Mouse (Mus musculus) liver, postnatal 0 days (tissue): ENCODE results near the gene Iqcf1.

Experiments used
- CTCF ChIP-seq: sonication (generic); IDR thresholded peaks from 2 replicates; pipeline ENCODE4 v1.5.1; 2016; ENCODE audit warnings: antibody characterized with exemption, low read depth
- EP300 ChIP-seq: IDR thresholded peaks from 2 replicates; pipeline ENCODE4 v1.6.1; 2016; ENCODE audit warnings: antibody characterized with exemption, low read depth, mild to moderate bottlenecking

DNA sequence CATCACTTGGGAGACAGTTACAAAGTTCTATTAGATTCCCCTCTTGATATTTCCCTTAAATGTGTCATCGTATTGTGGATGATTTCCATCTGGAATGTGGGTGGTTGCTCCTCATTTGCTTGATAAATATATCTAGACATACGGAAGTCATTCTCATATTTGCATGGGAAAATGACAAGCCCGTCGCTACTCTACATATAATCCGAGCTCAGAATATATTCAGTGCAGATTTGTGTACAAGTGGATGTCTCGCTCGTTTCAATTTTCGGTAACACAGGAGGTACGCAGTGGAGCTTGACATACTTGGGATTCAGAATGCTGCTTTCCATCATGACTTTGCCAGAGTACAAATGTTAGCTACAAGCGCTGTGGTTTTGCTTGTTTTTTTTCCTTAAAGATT is 9.6 kb downstream of the Iqcf1 start:
- TF ChIP-seq CTCF (no peak), EP300 (no peak)
